Mouse (Mus musculus) adrenal gland, postnatal 25 days (tissue): ENCODE measurements around the gene Hnrnpul2. TPM values are rescaled to one million over a fixed set of nuclear protein-coding genes. Genes with fewer than 3 reads are reported as not detected.
A peak's percentile ranks its signal among the peaks of the same experiment; 100 is the strongest.
"Not testable (repeated sequence)": the region's sequence is repeated elsewhere in the genome, so short reads cannot be mapped to it uniquely, and the experiment has no call there.

Experiments used
- DNase-seq: peaks from one replicate; pipeline ENCODE4 v3.0.0; 2021; ENCODE audit warnings: mixed read lengths
- total RNA-seq: library from RNA; stranded (reverse); gene quantifications from 2 replicates; pipeline ENCODE4 v1.2.3, GENCODE M21; 2021

The Hnrnpul2 gene
- total RNA-seq, 1 experiment from 2014 or later: 72.0 TPM

DNA sequence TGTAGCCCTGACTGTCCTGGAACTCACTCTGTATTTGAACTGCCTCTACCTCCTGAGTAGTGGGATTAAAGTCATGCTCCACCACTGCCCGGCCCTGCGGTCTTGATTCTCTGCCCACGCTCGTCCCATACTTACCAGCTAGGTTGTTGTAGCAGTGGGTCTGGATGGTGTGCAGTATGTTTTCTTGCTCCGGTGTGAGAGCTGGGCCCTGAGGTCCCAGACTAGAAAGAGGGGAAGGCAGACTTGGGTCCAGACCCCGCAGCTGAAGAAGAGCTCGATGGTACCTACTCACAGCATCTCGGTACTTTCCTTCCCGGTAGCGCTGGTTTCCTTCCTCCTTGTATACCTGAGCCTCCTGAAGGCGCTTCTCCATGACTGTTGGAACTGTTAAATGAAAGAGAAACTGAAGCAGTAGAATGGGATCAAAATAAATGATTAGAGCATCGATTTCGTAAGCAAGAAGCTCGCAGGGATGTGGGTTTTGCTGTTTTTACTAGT, 1.5 kb upstream of the Hnrnpul2 start:
- no peak for DNase-seq

DNA sequence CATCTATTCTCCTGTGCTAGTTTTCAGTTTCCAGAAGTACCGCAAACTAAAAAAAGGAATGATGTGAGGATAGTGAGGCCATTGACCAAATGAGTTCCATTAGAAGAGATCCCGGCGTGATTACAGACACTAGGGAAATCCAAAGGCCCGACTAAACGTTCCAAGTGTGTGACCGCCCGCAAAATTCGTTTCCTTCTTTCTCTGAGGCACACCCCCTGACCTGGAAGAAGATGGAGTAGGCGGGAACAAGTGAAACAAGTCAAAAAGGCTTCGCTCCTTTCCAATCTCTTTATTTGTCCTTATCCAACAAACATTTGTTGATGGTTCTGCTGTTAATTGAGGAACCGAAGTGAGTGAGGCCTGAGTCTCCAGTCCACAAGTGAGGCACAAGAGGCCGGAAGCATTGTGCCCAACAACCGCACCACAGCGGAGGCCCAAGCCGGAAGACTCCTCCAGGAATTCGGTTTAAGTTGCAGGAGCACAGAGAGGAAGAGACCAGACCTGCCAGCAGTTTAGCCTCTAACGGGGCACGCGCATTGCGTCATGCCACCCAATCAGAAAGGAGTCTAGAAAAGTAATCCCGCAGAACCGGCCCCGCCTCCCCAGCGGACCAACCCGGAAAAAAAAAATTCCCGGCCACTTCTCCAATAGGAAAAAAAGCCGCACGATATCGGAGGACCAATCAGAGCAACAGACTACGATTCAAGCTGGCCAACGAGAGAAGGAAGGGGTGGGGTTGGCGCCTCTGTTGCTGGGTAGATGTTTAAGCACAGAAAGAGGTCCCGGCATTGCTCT, 812 bp upstream of the Hnrnpul2 start, which contains the start of gene Ttc9c:
Gene Ttc9c, minus strand, starts transcription at position 533 of the 795 bp plus-strand sequence.
- peak; percentile 94 for DNase-seq

DNA sequence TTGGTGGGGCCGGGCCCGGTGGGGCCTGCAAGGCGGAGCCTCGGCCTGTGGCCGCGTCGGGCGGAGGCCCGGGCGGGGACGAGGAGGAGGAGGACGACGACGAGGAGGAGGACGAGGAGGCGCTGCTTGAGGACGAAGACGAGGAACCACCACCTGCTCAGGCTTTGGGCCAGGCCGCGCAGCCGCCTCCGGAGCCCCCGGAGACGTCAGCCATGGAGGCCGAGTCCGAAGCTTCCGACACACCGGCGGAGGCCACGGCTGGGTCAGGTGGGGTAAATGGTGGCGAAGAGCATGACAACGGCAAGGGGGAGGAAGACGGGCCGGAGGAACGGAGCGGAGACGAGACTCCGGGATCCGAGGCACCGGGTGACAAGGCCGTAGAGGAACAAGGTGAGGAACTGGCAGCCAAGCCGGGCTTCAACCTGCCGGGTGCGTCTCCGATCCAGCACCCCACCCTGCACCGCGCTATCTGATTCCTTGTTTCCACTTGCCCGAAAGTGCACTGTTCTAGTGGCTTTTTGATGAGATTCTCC, 680 bp downstream of the Hnrnpul2 start:
- DNase-seq: no peak

DNA sequence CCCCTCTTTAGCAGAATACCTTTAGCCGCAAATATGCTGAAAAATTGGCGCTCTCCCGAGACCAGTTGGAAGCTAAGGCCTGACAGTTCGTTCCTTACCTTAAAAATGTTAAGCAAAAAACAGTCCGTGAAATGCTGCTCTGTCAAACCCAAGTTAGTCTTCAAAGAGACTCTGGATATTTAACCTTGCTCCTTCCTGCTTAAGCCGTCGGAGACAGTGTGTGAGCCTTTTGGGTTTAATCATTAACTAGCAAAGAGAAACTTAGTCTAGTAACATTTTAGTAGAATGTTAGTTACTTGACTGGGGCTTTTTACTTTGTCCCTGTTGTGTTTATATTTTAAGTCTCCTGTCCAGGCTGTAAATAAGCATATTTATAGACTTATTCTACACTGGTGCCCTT, 1.3 kb downstream of the Hnrnpul2 start:
- DNase-seq: no peak

DNA sequence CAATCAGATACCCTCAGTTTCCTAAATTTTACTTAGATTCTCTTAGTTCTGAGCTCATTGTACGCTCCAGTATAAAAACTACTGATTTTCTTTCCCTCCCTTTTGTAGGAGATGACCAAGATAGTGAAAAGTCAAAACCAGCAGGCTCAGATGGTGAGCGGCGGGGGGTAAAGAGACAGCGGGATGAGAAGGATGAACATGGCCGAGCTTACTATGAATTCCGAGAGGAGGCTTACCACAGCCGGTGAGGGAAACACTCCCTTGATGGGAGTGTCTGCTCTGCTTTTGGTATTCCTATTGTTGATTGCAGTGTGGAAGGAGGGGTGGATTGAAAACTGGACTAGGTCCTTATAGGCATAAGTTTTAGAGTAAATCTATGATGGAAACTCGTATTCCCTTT, 2.9 kb downstream of the Hnrnpul2 start:
- no peak for DNase-seq

DNA sequence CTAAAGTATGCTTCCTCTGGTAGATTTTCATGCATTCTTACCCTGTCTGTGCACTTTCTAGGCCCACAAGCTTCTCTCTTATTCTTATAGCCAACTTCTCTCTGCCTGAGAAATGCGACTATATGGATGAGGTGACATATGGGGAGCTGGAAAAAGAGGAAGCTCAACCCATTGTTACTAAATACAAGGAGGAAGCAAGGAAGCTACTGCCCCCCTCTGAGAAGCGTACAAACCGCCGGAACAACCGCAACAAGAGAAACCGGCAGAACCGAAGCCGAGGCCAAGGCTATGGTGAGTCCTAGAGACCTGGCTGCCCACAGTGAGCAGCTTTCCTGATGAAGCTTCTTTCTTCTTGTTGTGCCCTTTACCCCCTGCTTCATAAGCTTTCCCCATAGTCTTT, 9.8 kb downstream of the Hnrnpul2 start, which contains the start of gene AC129217.1:
Gene AC129217.1, plus strand, starts transcription at position 114 of the 400 bp plus-strand sequence.
- DNase-seq: no peak

DNA sequence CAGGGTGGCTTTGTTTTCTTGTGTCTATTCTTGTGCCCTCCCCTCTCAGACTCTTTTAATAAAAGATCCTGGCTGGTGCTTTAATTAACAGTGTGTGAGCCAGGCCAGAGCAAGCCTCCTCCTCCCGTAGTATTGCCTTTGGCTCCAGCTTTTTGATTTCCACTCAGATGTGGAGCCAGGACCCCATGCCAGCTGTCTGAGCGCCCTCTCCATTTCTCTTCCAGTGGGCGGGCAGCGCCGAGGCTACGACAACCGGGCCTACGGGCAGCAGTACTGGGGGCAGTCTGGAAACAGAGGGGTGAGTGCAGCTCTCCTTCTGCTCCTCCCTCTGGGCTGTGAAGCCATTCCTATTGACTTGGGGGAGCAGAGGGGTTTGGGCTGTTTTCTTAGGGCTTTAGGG, 10.9 kb downstream of the Hnrnpul2 start:
- no peak for DNase-seq

DNA sequence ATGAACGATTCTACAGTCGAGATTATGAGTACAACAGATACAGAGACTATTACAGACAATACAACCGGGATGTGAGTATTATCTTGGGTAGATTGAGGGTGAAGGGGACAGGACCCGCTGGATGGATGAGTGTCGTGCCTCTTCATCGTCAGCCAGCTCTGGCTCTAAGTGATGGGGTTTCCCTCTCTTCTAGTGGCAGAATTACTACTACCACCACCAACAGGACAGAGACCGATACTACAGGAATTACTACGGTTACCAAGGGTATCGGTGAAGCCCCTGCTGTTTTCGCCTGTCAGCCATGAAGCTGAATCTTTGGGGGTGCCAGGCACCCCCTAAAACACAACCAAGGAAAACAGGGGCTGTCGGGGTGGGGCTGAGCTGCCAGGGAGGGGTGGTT, 11.5 kb downstream of the Hnrnpul2 start:
- no peak for DNase-seq

DNA sequence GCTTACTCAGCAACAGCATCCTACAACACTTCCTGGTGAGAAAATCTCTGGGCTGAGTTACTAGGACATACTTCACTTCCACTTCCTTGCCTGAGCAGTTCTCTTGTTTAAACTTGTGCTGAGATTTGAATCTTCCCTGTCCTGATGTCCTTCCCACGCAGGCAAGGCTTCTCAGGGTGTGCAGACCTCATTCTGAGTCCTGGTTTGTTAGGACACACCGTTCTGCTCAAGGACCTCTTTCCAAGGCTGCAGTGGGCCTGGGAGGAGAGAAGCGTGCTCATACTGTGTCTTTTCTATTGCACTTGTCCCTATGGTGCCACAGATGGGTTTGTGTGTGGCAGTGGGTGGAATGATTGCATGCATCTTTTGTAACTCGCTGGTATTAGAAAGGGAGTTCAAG, 13.2 kb downstream of the Hnrnpul2 start:
- no peak for DNase-seq

DNA sequence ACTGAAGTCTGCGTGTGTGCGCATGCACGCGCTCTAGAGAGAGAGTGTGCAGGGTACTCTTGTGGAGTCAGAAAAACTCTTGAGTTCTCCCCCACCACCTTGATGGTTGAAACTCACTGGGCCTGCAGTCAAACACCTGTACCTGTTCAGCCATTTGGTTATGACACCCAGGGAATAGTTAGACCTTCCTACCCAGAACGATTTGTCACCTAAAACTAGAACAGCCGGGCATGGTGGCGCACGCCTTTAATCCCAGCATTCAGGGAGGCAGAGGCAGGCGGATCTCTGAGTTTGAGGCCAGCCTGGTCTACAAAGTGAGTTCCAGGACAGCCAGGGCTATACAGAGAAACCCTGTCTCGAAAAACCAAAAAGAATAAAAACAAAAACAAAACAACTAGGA, 16.5 kb downstream of the Hnrnpul2 start:
- DNase-seq: not testable (repeated sequence)

DNA sequence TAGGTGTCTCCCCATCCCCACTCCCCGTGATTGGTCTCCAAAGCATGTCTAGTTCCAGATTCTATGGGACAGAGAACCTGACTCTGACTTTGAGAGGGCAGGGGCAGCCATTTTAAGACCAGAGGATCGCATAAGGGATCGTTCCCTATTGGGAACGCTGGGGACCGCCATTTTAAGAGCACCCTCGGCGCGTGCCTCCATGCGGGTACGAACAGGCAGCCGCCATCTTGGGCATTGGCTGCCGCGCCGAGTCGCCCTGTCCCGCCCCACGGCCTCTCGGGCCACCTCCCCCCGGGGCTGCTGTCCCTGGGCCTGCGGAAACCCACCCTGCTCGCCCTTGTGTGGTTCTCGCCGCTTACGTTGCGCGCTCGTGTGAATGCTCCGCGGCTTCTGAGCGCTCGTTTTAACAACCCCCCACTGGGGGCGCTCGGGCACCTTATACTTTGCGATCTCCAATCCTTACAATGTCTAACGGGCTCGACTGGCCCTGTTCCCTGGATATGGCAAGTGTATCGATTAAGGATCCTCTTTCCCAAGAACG, 17.5 kb downstream of the Hnrnpul2 start, which contains the start of gene Bscl2:
Gene Bscl2, plus strand, starts transcription at position 217 of the 541 bp plus-strand sequence.
- DNase-seq: peak; percentile 73

DNA sequence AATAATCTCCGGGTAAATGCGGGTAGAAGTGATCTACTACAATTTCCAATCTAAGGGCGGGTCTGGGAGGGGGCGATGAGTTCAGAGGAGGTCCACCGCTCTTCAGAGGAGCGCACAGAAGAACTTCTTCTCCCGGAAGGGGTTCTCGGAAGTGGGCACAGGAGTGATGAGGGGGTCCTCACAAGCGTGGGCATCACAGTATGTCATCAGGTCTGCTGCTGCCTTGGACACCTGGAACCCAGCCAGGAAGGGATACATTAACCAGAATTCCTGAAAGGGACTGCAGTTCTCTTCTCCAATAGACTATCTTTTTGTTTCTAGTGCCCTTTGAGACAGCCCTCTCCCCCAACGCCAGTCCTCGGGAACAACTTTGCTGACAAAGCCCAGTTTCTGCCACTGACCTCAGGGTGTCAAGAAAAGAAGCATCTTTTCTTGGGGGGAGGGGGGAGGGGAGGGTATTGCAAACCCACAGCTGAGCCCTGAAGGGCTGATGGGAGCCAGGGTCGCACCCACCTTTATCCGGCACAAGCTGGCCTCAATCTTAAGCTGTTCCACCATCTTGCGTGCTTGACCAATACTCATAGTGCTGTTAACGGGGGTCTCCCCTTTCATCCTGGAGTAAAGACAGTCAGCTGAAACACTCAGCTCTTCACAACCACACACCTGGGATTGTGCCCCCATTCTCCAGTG, 18.4 kb downstream of the Hnrnpul2 start:
- DNase-seq: no peak

DNA sequence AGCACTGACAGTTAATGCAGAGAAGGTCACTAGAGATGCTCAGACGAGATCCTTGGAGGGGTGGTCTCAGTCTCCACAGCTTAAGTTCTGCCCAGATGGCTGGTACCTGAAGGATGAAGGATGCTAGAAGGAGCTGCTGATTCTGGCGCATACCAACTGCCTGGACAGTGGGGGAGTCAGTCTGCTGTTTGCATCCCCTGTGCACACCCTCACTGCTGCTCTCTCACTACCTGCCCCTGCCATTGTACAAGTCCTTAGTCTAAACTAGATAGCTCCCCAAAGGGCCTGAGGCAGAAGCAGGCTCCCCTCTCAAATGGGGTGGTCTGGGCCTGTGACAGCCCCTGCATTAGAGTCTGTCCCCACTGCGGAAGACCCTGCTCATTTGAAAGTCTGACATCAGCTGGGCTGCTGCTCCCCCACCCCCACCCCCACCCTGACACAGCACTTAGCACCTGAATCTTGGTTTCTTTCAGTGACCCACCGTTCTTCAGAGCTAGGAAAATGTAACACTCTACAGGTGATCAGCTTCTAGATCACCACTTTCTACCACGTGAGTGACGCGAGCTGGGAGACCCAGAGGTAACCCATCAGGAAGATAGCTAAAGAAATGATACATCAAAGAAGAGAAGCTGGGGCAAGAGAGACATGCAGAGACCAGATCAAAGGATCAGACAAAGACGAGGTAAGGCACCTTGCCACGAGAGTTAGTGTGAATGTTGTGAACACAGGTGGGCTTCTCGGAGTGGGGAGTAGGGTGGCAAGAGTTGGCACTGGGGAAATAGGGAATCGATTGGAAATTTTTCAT, 19.5 kb downstream of the Hnrnpul2 start, which contains the start of gene Gng3:
Gene Gng3, minus strand, starts transcription at position 92 of the 805 bp plus-strand sequence.
- no peak for DNase-seq

DNA sequence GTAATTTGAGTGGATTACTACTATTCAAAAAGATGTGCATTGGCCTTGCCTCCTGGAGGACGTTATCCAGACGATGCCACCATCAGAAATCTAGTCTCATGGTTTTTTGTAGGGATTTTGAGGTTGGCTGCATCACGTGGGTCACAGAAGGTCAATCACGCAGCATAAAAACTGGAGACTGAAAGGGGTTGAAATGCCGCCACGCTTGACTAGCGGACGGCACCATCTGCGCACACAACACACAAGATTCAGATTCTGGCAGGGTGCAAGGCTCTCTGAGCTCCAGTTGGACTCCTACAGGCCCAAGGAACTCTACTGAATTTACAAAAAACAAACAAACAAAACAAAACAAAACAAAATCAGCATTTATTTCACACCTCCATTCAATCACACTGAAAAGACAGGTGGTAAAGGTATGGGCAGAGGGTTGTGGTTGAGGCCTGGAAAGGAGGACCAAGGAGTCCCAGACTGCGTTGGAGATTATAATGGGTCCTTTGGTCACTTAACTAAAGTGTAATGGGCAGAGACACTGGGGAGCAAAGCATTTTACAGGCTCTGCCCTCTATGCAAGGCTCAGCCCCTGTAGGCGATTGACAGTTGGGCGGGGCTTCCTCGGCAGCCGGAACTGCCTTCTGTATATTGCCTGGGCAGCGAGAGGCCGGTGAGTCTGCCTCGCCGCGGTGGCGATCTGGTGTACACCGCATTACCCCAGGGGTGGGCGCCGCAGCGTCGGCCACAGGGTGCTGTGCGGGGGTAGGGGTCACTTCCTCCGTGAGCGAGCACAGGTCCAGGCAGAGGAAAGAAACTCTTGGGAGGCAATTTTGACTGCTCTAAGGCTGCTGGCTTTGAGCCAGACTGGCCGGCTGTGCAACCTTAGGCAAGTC, 20.3 kb downstream of the Hnrnpul2 start:
- peak; percentile 80 for DNase-seq

DNA sequence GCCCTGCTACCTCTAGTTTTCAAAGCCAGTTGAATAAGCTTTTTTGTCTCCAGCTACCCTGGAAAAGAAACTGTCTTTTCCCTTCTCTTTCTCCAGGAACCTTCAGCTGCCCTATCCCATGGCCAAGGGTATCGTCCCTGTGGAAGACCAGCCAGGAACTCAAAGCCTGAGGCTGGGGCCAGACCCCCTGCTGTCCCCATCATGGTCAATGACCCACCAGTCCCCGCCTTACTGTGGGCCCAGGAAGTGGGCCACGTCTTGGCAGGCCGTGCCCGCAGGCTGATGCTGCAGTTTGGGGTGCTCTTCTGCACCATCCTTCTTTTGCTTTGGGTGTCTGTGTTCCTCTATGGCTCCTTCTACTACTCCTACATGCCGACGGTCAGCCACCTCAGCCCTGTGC, 21.2 kb downstream of the Hnrnpul2 start:
- no peak for DNase-seq

DNA sequence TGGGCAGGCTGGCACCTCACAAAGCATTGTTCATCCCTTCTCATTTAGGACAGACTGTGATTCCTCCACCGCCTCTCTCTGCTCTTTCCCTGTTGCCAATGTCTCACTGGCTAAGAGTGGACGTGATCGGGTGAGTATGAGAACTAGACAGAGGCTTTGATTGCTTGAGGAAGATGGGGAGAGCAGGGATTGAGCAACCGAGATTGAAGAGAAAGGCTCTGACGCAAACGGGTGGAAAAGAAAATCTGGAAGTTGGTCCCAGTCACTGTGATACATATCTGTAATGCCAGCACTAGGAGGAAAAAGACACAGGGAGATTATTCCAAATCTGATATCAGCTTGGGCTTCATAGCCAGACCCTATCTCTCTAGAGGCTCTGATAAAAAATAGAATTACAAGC, 23.2 kb downstream of the Hnrnpul2 start:
- no peak for DNase-seq

DNA sequence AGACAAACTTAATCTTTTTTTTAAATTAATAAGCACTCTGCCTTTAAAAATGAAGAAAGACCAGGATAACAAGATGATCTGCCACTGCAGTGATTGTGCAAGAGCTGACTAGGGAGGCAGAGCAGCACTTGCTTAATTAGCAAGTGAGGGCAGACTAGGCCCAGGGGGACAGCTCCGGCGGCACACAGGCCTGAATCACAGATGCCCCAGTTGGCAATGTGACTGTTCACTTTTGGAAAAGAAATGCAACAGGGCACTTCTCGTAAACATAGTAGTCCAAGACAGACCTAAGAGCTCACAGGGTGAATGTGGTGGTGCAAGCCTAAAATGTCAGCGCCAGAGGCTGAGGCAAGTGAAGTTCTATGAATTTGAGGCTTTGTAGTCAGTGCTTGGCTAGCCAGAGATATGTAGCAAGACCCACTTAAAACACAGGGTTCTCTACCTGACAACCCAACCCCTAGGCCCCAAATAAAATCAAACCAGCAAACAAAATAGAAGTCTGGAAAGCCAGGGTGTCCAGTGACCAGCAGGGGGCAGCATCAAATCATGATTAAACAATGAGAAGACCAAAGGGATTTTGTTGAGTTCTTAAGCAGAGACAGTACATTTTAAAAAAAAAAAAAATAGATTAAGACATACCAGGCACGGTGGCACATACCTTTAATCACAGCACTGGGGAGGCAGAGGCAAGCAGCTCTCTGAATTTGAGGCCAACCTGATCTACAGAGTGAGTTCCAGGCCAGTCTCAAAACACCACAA, 24.7 kb downstream of the Hnrnpul2 start:
- DNase-seq: peak; percentile 73

DNA sequence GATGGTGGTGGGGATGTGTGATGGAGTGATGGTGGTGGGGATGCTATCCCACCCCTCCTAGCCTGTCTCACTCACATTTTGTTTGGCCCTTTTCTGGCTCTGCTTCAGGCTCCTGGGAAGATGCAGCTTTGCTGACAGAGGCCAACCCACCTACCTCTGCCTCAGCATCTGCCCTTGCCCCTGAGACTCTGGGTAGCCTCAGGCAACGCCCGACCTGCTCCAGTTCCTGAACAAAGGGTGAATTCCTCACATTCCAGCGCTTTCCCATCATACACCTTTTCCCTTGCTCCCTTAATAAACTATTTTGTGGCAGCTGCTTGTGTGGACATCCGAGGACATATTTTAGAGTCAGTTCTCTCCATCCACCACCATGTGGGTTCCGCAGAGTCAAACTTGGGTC, 28.5 kb downstream of the Hnrnpul2 start:
- no peak for DNase-seq

DNA sequence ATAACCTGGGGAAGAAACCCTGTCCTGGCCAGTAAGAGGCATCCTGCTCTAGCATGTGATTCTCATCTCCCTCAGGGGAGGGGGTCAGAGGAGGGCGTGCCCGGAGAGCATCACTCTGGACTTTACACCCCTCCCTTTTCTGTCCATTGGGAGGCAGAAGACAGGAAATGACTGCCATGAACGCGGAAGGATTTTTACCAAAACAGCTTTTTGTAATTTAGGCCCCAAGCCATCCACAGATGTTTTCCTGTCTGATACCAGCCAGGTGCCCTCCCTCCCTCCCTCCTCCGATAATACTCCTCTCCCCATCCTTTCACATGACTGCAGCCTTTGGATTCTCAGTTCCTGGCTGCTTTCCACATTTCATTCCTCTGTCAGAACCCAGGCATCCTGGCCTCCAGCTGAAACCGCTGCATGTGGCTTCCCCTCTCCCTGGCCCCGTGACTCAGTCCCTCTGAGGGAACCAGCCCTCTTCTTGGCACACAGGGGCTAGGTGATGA, 30.6 kb downstream of the Hnrnpul2 start, which contains the start of gene Lrrn4cl:
Gene Lrrn4cl, plus strand, starts transcription at position 367 of the 500 bp plus-strand sequence.
- no peak for DNase-seq

DNA sequence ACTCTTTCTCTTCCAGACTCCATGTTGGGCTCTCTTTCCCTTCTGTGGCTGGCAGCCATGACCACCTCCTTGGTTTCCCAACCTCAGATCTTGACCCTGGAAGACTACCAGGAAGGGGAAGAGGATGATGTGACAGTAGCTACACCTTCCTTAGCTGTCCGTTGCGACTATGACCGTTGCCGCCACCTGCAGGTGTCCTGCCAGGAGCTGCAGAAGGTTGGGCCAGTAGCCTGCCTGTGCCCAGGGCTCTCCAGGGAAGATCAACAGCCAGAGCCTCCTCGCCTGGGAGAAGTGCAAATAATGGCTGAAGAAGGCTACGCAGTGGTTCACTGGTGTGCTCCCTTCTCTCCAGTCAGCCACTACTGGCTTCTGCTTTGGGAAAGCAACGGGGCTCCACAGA, 31.8 kb downstream of the Hnrnpul2 start:
- no peak for DNase-seq
